Mouse (Mus musculus) ES-Bruce4 (cell line): Measurements from ENCODE around the gene Akap13. TPM values are rescaled to one million over a fixed set of nuclear protein-coding genes. Genes with fewer than 3 reads are reported as not detected.

Experiments used
- H3K27ac ChIP-seq: 2 replicates; pipeline ENCODE4 v1.5.1; 2012; ENCODE audit warnings: low read length, inconsistent platforms; ENCODE audit not compliant: insufficient read depth
- H3K27me3 ChIP-seq: 2 replicates; pipeline ENCODE4 v1.6.1; 2012; ENCODE audit warnings: mild to moderate bottlenecking, low read length, inconsistent platforms; ENCODE audit not compliant: control insufficient read depth, poor library complexity, insufficient read depth, severe bottlenecking
- H3K36me3 ChIP-seq: 2 replicates; pipeline ENCODE4 v1.6.1; 2012; ENCODE audit warnings: inconsistent platforms, mild to moderate bottlenecking, low read length, moderate library complexity; ENCODE audit not compliant: control insufficient read depth, poor library complexity, insufficient read depth, severe bottlenecking
- H3K4me1 ChIP-seq: one replicate; pipeline ENCODE4 v1.8.1; 2011; ENCODE audit warnings: low read length; ENCODE audit not compliant: control insufficient read depth, insufficient read depth
- H3K4me3 ChIP-seq: 2 replicates; pipeline ENCODE4 v1.5.1; 2011; ENCODE audit warnings: low read depth, mild to moderate bottlenecking, low read length
- H3K9ac ChIP-seq: 2 replicates; pipeline ENCODE4 v1.6.1; 2012; ENCODE audit warnings: low read depth, mild to moderate bottlenecking, inconsistent platforms; ENCODE audit not compliant: poor library complexity, severe bottlenecking
- H3K9me3 ChIP-seq: replicated peaks from 2 replicates; pipeline ENCODE4 v1.6.1; 2012; ENCODE audit warnings: mild to moderate bottlenecking, low read length, inconsistent platforms; ENCODE audit not compliant: control insufficient read depth, poor library complexity, insufficient read depth, severe bottlenecking
- CTCF ChIP-seq: IDR thresholded peaks from one replicate; pipeline ENCODE4 v1.8.1; 2011; ENCODE audit warnings: low read depth, low read length
- EP300 ChIP-seq: IDR thresholded peaks from 2 replicates; pipeline ENCODE4 v1.6.1; 2011; ENCODE audit warnings: low read depth, low read length; ENCODE audit not compliant: insufficient read depth
- POLR2A ChIP-seq: IDR thresholded peaks from one replicate; pipeline ENCODE4 v1.8.1; 2011; ENCODE audit warnings: low read length; ENCODE audit not compliant: insufficient read depth
- polyA plus RNA-seq: library from polyadenylated mRNA; stranded (reverse); fragments of >200 nt; gene quantifications from 2 replicates; pipeline ENCODE4 v1.2.4, GENCODE M21; 2011; ENCODE audit warnings: low read depth; ENCODE audit not compliant: missing spikeins, insufficient read depth, insufficient read length

The Akap13 gene
- polyA plus RNA-seq, 1 experiment: 27.4 TPM

GRCm38 (mm10) chr7:75729652-75730051 is 274.3 kb downstream of the Akap13 start:
- no peak for TF ChIP-seq POLR2A
- no peak for TF ChIP-seq CTCF
- TF ChIP-seq EP300: no peak
- Histone ChIP-seq H3K4me1 (no peaks in the 10 kb centered on the region), H3K9me3 (no peaks in the 10 kb centered on the region), H3K4me3 (no peak overlapping the region), H3K36me3 (peaks cover 9% of the 10 kb centered on the region), H3K27ac (no peak overlapping the region), H3K9ac (no peak overlapping the region), H3K27me3 (no peaks in the 10 kb centered on the region)

- no peak for TF ChIP-seq POLR2A
- TF ChIP-seq CTCF: no peak
- TF ChIP-seq EP300: no peak
- no peak overlapping the region for H3K9ac ChIP-seq
- no peak overlapping the region for H3K4me3 ChIP-seq
- no peaks in the 10 kb centered on the region for H3K4me1 ChIP-seq
- no peak overlapping the region for H3K27ac ChIP-seq
- H3K36me3 ChIP-seq: peaks cover 9% of the 10 kb centered on the region
- no peaks in the 10 kb centered on the region for H3K9me3 ChIP-seq
- H3K27me3 ChIP-seq: no peaks in the 10 kb centered on the region
These were observed 274.9 kb downstream of the Akap13 start for GRCm38 (mm10) chr7:75730216-75730615.

- no peaks in the 10 kb centered on the region for H3K9me3 ChIP-seq
- no peak overlapping the region for H3K4me3 ChIP-seq
- H3K4me1 ChIP-seq: no peaks in the 10 kb centered on the region
- H3K27ac ChIP-seq: no peak overlapping the region
- no peaks in the 10 kb centered on the region for H3K27me3 ChIP-seq
- no peak overlapping the region for H3K9ac ChIP-seq
- TF ChIP-seq CTCF: no peak
- H3K36me3 ChIP-seq: peaks cover 10% of the 10 kb centered on the region
These were observed 276.6 kb downstream of the Akap13 start for GRCm38 (mm10) chr7:75731951-75732350.

DNA sequence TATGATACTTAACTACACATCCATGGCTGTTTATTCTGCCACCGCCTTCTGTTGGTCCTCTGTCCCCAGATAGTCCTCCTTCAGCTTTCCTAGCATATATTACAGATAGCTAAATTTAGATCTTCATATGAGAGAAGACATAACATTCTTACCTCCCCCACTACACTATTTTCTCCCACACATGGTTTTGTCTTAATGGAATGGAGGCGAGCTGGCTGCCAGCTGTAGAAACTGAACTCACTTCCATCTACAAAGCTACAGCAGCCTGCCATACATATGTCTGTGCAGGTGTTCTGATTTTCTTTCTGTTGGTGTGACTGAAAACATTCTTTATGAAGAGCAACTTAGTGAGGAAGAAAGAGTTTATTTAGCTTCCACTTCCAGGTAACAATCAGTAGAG is 277.8 kb downstream of the Akap13 start:
- TF ChIP-seq POLR2A (no peak), CTCF (no peak), EP300 (no peak)
- Histone ChIP-seq H3K36me3 (peaks cover 8% of the 10 kb centered on the region), H3K4me3 (no peak overlapping the region), H3K9me3 (no peaks in the 10 kb centered on the region), H3K4me1 (no peaks in the 10 kb centered on the region), H3K9ac (no peak overlapping the region), H3K27me3 (no peaks in the 10 kb centered on the region), H3K27ac (no peak overlapping the region)

GRCm38 (mm10) chr7:75739075-75739725 is 283.9 kb downstream of the Akap13 start:
- TF ChIP-seq CTCF: peak; percentile 96
- TF ChIP-seq POLR2A: no peak
- TF ChIP-seq EP300: no peak
- Histone ChIP-seq H3K4me3 (no peak overlapping the region), H3K27ac (no peak overlapping the region), H3K27me3 (no peaks in the 10 kb centered on the region), H3K9me3 (no peaks in the 10 kb centered on the region), H3K36me3 (peaks cover 2% of the 10 kb centered on the region; the same call in 1 of the 2 replicates), H3K9ac (no peak overlapping the region), H3K4me1 (no peaks in the 10 kb centered on the region)

GRCm38 (mm10) chr7:75744528-75744927 is 289.2 kb downstream of the Akap13 start:
- Histone ChIP-seq H3K9ac (no peak overlapping the region), H3K4me1 (no peaks in the 10 kb centered on the region), H3K27me3 (no peaks in the 10 kb centered on the region), H3K4me3 (no peak overlapping the region), H3K27ac (no peak overlapping the region), H3K9me3 (no peaks in the 10 kb centered on the region), H3K36me3 (no peaks in the 10 kb centered on the region)
- TF ChIP-seq POLR2A (no peak), CTCF (no peak), EP300 (no peak)
